Mouse (Mus musculus): ENCODE data around the gene Nck2.

Gene Nck2

GRCm38 (mm10) chr1:43471180-43472045 lies 27.0 kb downstream of the Nck2 start:
- no peak for DNase-seq

GRCm38 (mm10) chr1:43472046-43472649 lies 27.8 kb downstream of the Nck2 start:
- no peak for DNase-seq

- DNase-seq = no peak
Observed at GRCm38 (mm10) chr1:43473734-43474534, 29.6 kb downstream of the Nck2 start.

GRCm38 (mm10) chr1:43474535-43475409 lies 30.4 kb downstream of the Nck2 start:
- DNase-seq = no peak

GRCm38 (mm10) chr1:43477954-43478353 lies 33.6 kb downstream of the Nck2 start:
- DNase-seq = no peak

- DNase-seq = peak; percentile 24
Observed at GRCm38 (mm10) chr1:43485204-43485603, 40.8 kb downstream of the Nck2 start.

GRCm38 (mm10) chr1:43486500-43486899 lies 42.1 kb downstream of the Nck2 start:
- no peak for DNase-seq

GRCm38 (mm10) chr1:43486956-43487722 lies 42.8 kb downstream of the Nck2 start:
- no peak for DNase-seq

GRCm38 (mm10) chr1:43489311-43489710 lies 44.9 kb downstream of the Nck2 start:
- DNase-seq = no peak

- DNase-seq = no peak
Observed at GRCm38 (mm10) chr1:43491506-43492269, 47.3 kb downstream of the Nck2 start.

GRCm38 (mm10) chr1:43492803-43493437 lies 48.5 kb downstream of the Nck2 start:
- DNase-seq = no peak

- DNase-seq = no peak
Observed at GRCm38 (mm10) chr1:43496051-43496450, 51.7 kb downstream of the Nck2 start.

- no peak for DNase-seq
Observed at GRCm38 (mm10) chr1:43496993-43497392, 52.6 kb downstream of the Nck2 start.

- no peak for DNase-seq
Observed at GRCm38 (mm10) chr1:43497951-43498350, 53.6 kb downstream of the Nck2 start.

- no peak for DNase-seq
Observed at GRCm38 (mm10) chr1:43500121-43500520, 55.7 kb downstream of the Nck2 start.

GRCm38 (mm10) chr1:43501143-43501919 lies 57.0 kb downstream of the Nck2 start:
- DNase-seq = no peak

- DNase-seq = no peak
Observed at GRCm38 (mm10) chr1:43501920-43502791, 57.8 kb downstream of the Nck2 start.

GRCm38 (mm10) chr1:43502792-43503146 lies 58.4 kb downstream of the Nck2 start:
- no peak for DNase-seq

- no peak for DNase-seq
Observed at GRCm38 (mm10) chr1:43503261-43503660, 58.9 kb downstream of the Nck2 start.

All from retina, postnatal 1 day (tissue).